Mouse (Mus musculus) hindbrain, embryonic 10.5 days (tissue): ENCODE data around the gene Gm2000. TPM values are rescaled to one million over a fixed set of nuclear protein-coding genes. Genes with fewer than 3 reads are reported as not detected.
"Not testable (repeated sequence)": the region's sequence is repeated elsewhere in the genome, so short reads cannot be mapped to it uniquely, and the experiment has no call there.

Experiments used
- DNase-seq: peaks from one replicate; pipeline ENCODE4 v3.0.0-alpha.2; 2017; ENCODE audit warnings: low spot score
- H3K27ac ChIP-seq: fragments of 300-500 bp; sonication (generic); 2 replicates; pipeline ENCODE4 v1.5.1; 2016; ENCODE audit warnings: mild to moderate bottlenecking, moderate library complexity
- H3K27me3 ChIP-seq: fragments of 300-500 bp; sonication (generic); 2 replicates; pipeline ENCODE4 v1.6.1; 2016; ENCODE audit warnings: mild to moderate bottlenecking; ENCODE audit not compliant: poor library complexity, insufficient read depth, severe bottlenecking
- H3K36me3 ChIP-seq: fragments of 300-500 bp; sonication (generic); 2 replicates; pipeline ENCODE4 v1.6.1; 2016; ENCODE audit warnings: mild to moderate bottlenecking, moderate library complexity
- H3K4me1 ChIP-seq: fragments of 300-500 bp; sonication (generic); replicated peaks from 2 replicates; pipeline ENCODE4 v1.6.1; 2016; ENCODE audit warnings: mild to moderate bottlenecking
- H3K4me3 ChIP-seq: fragments of 300-500 bp; sonication (generic); 2 replicates; pipeline ENCODE4 v1.5.1; 2016; ENCODE audit warnings: mild to moderate bottlenecking, moderate library complexity
- H3K9me3 ChIP-seq: fragments of 300-500 bp; sonication (generic); 2 replicates; pipeline ENCODE4 v1.6.1; 2016; ENCODE audit warnings: mild to moderate bottlenecking, moderate library complexity
- WGBS: fragments of 180-500 bp; shearing (Covaris S2); methylation state at CpG from one replicate; pipeline ENCODE4 v1.1.7; 2016; 5-methylcytosine and 5-hydroxymethylcytosine counted together
- polyA plus RNA-seq: library from polyadenylated mRNA; unstranded; fragments of >200 nt; fragmentation: Nextera tagmentation; extraction: Ambion mirVana; gene quantifications from 2 replicates; pipeline ENCODE4 v1.2.1, GENCODE M21; 2016

The Gm2000 gene
- 882 and 901 TPM in 2 replicates for polyA plus RNA-seq

DNA sequence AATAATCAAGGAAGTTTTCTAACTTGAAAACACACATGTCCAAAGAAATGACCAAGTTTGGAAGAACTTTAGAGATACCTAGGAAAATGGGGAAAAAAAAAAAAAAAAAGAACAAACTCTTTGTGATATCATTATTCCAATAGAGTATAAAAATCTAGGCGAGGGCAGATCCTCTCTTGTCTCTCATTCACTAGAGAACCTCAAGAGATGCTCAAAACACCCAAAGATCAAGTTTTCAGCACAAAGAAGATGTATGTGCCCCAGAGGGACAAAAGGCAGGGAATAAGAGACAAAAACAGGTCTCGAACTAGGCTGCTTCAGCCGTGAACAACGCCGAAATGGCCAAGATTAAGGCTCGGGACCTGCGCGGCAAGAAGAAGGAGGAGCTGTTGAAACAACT lies at the start of gene Gm2000:
TSS of gene Gm2000 (plus strand) at position 301 of the 400 bp plus-strand sequence.
- 90% methylated on average over 8 of the region's 8 CpGs for WGBS
- Histone ChIP-seq H3K9me3 (0 out of 2 replicates have a peak, but pooled peaks cover 5% of the 10 kb centered on the region), H3K27ac (no peak within 1 kb of the TSS), H3K27me3 (no peaks in the 10 kb centered on the region), H3K36me3 (no peaks in the 10 kb centered on the region), H3K4me1 (no peaks in the 10 kb centered on the region), H3K4me3 (no peak within 1 kb of the TSS)
- DNase-seq = no peak

DNA sequence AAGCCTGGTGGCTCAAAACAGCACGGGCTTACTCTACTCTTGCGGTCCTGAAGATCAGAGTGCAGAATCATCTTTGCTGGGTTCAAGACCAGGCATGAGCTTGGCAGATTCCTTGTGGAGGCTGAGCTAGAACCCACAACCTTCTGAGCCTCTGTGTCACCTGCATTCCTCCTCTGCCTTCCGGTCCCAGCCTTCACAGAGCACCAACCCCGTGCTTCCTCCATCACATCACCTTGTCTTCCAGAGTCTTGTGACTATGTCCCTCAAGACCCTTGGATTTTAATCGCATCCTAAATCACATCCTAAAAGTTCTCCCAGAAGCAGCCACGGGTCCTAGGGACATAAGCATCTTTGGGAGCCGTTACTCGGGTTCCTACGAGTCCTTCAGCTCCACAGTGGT lies 42.7 kb upstream of the Gm2000 start:
- H3K36me3 ChIP-seq = no peaks in the 10 kb centered on the region
- H3K27me3 ChIP-seq = no peaks in the 10 kb centered on the region
- WGBS = 87% methylated on average over 9 of the region's 9 CpGs
- H3K9me3 ChIP-seq = no peaks in the 10 kb centered on the region
- no peak overlapping the region for H3K4me3 ChIP-seq
- H3K27ac ChIP-seq = no peak overlapping the region
- no peaks in the 10 kb centered on the region for H3K4me1 ChIP-seq
- no peak for DNase-seq

DNA sequence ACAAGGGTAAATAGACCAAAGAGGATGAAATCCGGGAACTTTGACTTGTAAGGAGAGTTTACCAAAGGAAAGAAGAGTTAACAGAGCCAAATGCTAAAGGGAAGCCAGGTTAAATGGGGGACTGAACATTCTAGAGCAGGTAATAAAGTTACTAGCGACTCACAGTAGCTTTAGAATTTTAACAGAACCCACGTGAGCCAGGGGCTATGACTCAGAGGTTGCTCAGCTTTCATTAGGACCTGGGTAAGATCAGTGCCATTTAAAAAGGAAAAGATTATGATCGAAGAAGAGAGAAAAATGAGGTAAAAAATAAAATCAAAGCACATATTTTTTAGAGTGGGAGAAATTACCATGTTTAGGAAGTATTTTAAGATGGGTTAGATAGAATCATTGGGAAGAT lies 25.0 kb upstream of the Gm2000 start:
- no peaks in the 10 kb centered on the region for H3K27me3 ChIP-seq
- DNase-seq = no peak
- no peak overlapping the region for H3K4me3 ChIP-seq
- no peaks in the 10 kb centered on the region for H3K9me3 ChIP-seq
- 78% methylated on average over 4 of the region's 4 CpGs for WGBS
- H3K27ac ChIP-seq = no peak overlapping the region
- H3K4me1 ChIP-seq = no peaks in the 10 kb centered on the region
- no peaks in the 10 kb centered on the region for H3K36me3 ChIP-seq

DNA sequence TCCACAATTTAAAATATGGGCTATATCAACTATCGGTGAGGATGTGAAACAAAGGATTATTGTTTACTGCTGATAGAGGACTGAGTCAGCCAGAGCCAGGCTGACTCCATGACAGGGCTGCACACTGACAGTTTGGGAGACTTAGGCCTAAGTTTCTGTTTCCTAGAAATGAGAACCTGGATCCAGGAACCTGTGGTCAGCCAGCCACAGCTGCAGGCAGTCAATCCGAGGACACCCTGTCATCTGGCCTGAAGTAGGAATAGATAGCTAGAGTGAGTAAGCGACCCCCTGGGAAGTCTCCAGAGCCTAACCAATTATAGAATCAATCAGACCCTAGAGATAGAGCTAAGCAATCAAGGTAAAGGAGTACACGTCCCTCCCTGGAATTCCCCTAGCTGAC lies 21.4 kb upstream of the Gm2000 start:
- Histone ChIP-seq H3K36me3 (no peaks in the 10 kb centered on the region), H3K4me1 (no peaks in the 10 kb centered on the region), H3K4me3 (no peak overlapping the region), H3K9me3 (no peaks in the 10 kb centered on the region), H3K27ac (no peak overlapping the region), H3K27me3 (no peaks in the 10 kb centered on the region)
- WGBS = 76% methylated on average over 4 of the region's 4 CpGs
- no peak for DNase-seq

DNA sequence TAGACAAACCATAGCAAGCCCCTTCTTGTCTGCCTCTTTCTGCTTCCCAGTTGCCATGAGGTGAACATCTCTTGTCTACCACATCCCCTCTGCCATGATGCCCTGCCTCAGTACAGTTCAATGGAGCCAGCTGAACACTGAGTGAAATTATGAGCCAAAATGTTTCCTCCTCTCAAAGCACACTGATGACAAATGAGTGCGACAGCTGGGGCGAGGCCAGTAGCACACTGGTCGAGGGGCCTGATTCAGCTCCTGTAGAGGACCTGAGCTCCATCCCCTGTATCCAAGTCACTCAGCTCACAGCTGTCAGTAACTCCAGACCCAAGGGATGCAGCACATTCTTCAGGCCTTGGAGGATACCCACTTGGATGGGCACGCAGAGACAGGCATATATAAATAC lies 20.2 kb upstream of the Gm2000 start:
- Histone ChIP-seq H3K36me3 (no peaks in the 10 kb centered on the region), H3K27me3 (no peaks in the 10 kb centered on the region), H3K4me1 (no peaks in the 10 kb centered on the region), H3K4me3 (no peak overlapping the region), H3K9me3 (no peaks in the 10 kb centered on the region), H3K27ac (no peak overlapping the region)
- no peak for DNase-seq
- 90% methylated on average over 4 of the region's 4 CpGs for WGBS

DNA sequence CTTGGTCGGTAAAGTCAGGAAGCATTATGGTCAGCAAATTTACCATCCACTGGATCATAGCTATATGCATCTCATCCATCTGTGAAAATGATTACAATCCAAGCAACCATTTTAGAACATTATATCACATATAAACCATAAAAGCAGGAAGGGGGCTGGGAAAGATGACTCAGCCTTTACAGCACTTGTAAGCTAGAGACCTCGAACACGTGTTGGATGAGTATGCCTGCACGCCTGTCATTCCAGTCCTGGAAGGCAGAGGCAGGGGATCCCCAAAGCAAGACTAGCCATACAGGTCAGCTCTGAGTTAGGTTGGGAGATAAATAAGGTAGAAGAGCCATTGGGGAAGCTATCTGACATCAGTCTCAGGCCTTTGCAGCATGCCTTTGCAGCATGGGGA lies 16.8 kb upstream of the Gm2000 start:
- WGBS = 85% methylated on average over 4 of the region's 4 CpGs

DNA sequence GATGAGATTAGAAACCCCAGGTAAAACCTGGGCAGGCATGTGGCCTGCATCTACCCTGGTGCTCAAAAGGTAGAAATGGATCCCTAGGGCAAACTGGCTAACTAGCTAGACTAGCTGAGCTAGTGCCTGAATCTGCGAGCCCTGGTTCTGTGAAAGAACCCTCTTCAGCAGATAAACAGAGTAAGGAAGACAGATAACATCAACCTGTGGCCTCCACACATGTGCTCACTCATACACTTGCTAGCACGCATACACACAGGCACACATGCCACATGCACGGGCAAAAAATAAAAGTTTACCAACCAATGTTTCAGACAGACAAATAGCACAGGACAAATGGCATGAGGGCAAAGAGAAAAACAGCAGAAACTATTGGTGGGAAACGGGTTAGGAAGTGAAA lies 15.4 kb upstream of the Gm2000 start:
- no peak overlapping the region for H3K27ac ChIP-seq
- H3K36me3 ChIP-seq = no peaks in the 10 kb centered on the region
- H3K27me3 ChIP-seq = no peaks in the 10 kb centered on the region
- 86% methylated on average over 4 of the region's 4 CpGs for WGBS
- no peak for DNase-seq
- H3K4me3 ChIP-seq = no peak overlapping the region
- H3K4me1 ChIP-seq = no peaks in the 10 kb centered on the region
- no peaks in the 10 kb centered on the region for H3K9me3 ChIP-seq

More for the DNA sequence above, 16.8 kb upstream of the Gm2000 start:
- H3K27me3 ChIP-seq = no peaks in the 10 kb centered on the region
- H3K36me3 ChIP-seq = no peaks in the 10 kb centered on the region
- H3K4me3 ChIP-seq = no peak overlapping the region
- no peak for DNase-seq
- no peak overlapping the region for H3K27ac ChIP-seq
- H3K4me1 ChIP-seq = no peaks in the 10 kb centered on the region
- H3K9me3 ChIP-seq = no peaks in the 10 kb centered on the region

DNA sequence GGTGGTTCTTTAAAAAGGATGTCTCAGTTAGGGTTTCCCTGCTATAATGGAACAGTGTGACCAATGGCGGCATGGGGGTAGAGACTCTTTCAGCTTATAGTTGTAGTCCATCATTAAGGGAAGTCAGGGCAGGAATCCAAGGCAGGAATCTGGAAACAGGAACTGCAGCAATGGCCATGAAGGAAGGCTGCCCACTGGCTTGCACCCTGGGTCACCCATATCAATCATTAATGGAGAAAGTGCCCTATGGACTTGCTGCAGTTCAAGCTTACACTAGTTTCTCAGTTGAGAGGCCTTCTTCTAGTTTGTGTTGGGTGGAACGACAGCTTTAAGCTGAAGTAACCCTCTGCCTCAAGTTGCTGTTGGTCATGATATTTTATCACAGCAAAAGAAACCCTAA lies 13.4 kb upstream of the Gm2000 start:
- Histone ChIP-seq H3K4me3 (no peak overlapping the region), H3K27me3 (no peaks in the 10 kb centered on the region), H3K36me3 (no peaks in the 10 kb centered on the region), H3K27ac (no peak overlapping the region), H3K9me3 (no peaks in the 10 kb centered on the region), H3K4me1 (no peaks in the 10 kb centered on the region)
- 93% methylated on average over 2 of the region's 2 CpGs for WGBS
- DNase-seq = no peak

DNA sequence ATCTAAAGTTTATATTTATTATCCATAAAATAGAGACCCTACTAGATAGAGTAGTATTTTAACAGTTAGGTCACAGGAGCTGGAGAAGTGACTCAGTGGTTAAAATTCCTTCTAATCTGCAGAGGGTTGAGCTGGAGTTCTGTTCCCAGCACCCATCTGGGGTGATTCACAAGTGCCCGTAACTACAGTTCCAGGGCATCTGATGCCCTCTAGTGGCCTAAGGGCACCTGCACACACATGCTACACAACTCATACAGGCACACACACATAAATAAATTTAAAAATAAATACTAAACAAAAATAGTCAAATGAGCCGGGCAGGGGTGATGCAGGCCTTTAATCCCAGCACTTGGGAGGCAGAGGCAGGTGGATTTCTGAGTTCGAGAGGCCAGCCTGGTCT lies 15.4 kb downstream of the Gm2000 start:
- no peak for DNase-seq
- no peaks in the 10 kb centered on the region for H3K9me3 ChIP-seq
- no peak overlapping the region for H3K27ac ChIP-seq
- 85% methylated on average over 3 of the region's 3 CpGs for WGBS
- H3K4me3 ChIP-seq = no peak overlapping the region
- H3K4me1 ChIP-seq = no peaks in the 10 kb centered on the region
- H3K27me3 ChIP-seq = no peaks in the 10 kb centered on the region
- H3K36me3 ChIP-seq = no peaks in the 10 kb centered on the region

DNA sequence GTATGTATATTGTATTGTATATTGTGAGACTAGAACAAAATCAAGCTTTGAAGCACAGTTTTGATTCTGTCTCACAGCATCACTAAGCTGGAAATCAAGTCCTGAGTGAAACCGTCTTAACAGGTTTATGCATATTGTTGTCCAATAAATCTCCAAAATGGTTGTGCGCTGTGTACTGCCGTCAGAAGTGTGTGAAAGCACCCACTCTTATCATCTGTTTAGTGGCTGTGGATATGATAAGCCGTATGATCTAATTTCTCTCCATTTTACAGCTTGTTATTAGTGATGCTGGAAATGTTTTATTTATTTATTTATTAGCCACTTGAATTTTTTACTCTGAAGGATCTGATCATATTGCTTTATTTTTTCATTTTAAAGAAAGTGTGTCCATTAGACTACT lies 20.4 kb downstream of the Gm2000 start:
- no peaks in the 10 kb centered on the region for H3K9me3 ChIP-seq
- no peaks in the 10 kb centered on the region for H3K27me3 ChIP-seq
- H3K36me3 ChIP-seq = no peaks in the 10 kb centered on the region
- H3K4me1 ChIP-seq = no peaks in the 10 kb centered on the region
- 94% methylated on average over 4 of the region's 4 CpGs for WGBS
- no peak for DNase-seq
- H3K4me3 ChIP-seq = no peak overlapping the region
- no peak overlapping the region for H3K27ac ChIP-seq

DNA sequence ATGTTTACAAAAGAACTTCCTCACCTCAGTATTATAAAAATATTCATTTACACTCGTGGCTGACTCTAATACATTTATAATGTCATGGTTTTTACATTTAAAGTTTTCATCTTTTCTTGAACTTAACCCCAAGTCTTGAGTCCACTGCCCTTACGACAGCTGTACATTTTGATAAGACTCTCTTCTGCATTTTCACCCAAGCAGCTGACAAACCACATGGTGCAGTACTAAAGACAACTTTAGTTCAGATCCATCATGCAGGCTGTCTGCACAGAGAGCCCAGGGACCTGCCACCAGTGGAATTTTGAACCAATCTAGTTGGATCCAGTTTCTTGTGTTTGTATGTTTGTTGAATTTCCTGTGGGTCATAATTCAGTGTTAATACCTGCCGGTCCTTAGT lies 21.0 kb downstream of the Gm2000 start:
- WGBS = 76% methylated on average over 3 of the region's 3 CpGs
- H3K4me1 ChIP-seq = no peaks in the 10 kb centered on the region
- H3K36me3 ChIP-seq = no peaks in the 10 kb centered on the region
- no peak overlapping the region for H3K27ac ChIP-seq
- H3K9me3 ChIP-seq = no peaks in the 10 kb centered on the region
- no peak overlapping the region for H3K4me3 ChIP-seq
- no peaks in the 10 kb centered on the region for H3K27me3 ChIP-seq
- no peak for DNase-seq

DNA sequence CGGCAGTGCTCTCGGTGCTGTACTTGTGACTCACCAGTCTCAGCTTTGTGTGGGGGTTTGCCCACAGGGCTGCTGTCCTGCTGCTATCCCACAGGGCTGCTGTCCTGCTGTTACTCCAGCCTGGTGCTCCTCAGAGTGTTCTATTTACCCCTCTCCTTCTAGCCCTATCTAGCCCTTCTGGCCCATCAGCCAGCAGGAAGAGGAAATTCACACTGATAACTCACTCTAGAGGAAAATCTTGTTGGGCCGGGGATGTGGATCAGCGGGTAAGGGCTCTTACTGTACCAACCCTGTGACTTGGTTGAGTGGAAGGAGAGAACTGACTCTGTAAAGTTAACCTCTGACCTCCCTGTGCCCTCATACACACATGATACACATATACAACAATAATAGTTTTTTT lies 27.3 kb downstream of the Gm2000 start:
- Histone ChIP-seq H3K4me3 (no peak overlapping the region), H3K4me1 (no peaks in the 10 kb centered on the region), H3K27me3 (no peaks in the 10 kb centered on the region), H3K36me3 (no peaks in the 10 kb centered on the region), H3K9me3 (no peaks in the 10 kb centered on the region), H3K27ac (no peak overlapping the region)
- 84% methylated on average over 4 of the region's 4 CpGs for WGBS
- DNase-seq = no peak

DNA sequence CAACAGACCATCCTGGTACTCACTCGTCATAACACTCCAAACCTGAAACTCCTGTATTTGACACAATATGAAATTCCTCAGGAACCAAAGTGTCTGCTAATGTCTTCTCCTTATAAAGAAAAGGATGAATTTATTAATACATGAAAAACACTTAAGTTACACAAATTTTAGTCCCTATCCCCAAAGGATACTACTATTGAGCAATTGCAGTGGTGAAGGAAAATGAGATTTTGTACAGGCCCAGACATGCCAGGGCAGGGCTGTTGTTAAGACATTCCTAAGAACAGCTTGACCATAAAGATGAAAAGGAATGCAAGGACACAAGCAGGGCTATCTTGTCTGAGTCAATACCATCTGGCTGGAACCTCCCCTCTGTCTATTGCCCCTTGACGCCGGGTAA lies 34.3 kb downstream of the Gm2000 start:
- H3K27me3 ChIP-seq, H3K9me3 ChIP-seq, H3K36me3 ChIP-seq, H3K4me3 ChIP-seq, H3K4me1 ChIP-seq, DNase-seq, H3K27ac ChIP-seq: not testable (repeated sequence)
- 91% methylated on average over 3 of the region's 3 CpGs for WGBS

DNA sequence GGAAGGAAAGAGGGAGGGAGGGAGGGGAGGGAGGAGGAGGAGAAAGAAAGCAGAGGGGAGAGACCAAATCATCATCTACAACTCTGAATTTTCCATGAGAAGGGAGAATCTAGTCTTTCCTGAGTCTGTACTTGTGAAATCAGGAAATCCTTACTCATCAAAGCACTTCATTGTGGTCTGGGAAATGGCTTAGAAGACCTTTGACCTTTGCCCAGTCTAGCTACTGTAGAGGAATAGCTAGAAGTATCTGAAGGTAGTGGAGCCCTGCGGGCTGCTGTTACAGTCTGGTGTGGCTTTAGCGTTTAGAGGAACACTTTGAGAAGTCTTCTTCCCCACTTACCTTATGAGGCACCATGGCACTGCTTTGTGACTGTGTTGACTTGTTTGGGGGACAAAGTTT lies 36.7 kb downstream of the Gm2000 start:
- no peaks in the 10 kb centered on the region for H3K4me1 ChIP-seq
- no peak for DNase-seq
- H3K27ac ChIP-seq = no peak overlapping the region

More for the DNA sequence above, 36.7 kb downstream of the Gm2000 start:
- no peaks in the 10 kb centered on the region for H3K9me3 ChIP-seq
- no peak overlapping the region for H3K4me3 ChIP-seq
- no peaks in the 10 kb centered on the region for H3K36me3 ChIP-seq
- WGBS = 56% methylated on average over 2 of the region's 2 CpGs
- H3K27me3 ChIP-seq = no peaks in the 10 kb centered on the region
